Mouse (Mus musculus) lung, embryonic 14.5 days (tissue): ENCODE data around the gene Shank1. TPM values are rescaled to one million over a fixed set of nuclear protein-coding genes. Genes with fewer than 3 reads are reported as not detected.

ENCODE experiments used
- ATAC-seq: fragments of 200-750 bp; cut with Nextera tagmentation; 2 replicates; pipeline ENCODE4 v1.8.0; 2017; ENCODE audit warnings: mild to moderate bottlenecking, moderate TSS enrichment, moderate library complexity; ENCODE audit not compliant: insufficient read depth
- DNase-seq: peaks from one replicate; pipeline ENCODE4 v3.0.0-alpha.2; 2015
- H3K27ac ChIP-seq: fragments of 300-500 bp; sonication (generic); 2 replicates; pipeline ENCODE4 v1.5.1; 2014; ENCODE audit warnings: low read depth, mild to moderate bottlenecking, moderate library complexity
- H3K27me3 ChIP-seq: fragments of 300-500 bp; sonication (generic); 2 replicates; pipeline ENCODE4 v1.6.1; 2014; ENCODE audit warnings: low read length, control low read depth; ENCODE audit not compliant: insufficient read depth
- H3K36me3 ChIP-seq: fragments of 300-500 bp; sonication (generic); 2 replicates; pipeline ENCODE4 v1.6.1; 2014; ENCODE audit warnings: control low read depth; ENCODE audit not compliant: insufficient read depth
- H3K4me1 ChIP-seq: fragments of 300-500 bp; sonication (generic); 2 replicates; pipeline ENCODE4 v1.6.1; 2014; ENCODE audit warnings: antibody characterized with exemption, control low read depth; ENCODE audit not compliant: insufficient read depth
- H3K4me2 ChIP-seq: fragments of 300-500 bp; sonication (generic); 2 replicates; pipeline ENCODE4 v1.6.1; 2014; ENCODE audit warnings: mild to moderate bottlenecking
- H3K4me3 ChIP-seq: fragments of 300-500 bp; sonication (generic); 2 replicates; pipeline ENCODE4 v1.5.1; 2014; ENCODE audit warnings: low read depth, low read length
- H3K9ac ChIP-seq: fragments of 300-500 bp; sonication (generic); 2 replicates; pipeline ENCODE4 v1.6.1; 2014
- H3K9me3 ChIP-seq: fragments of 300-500 bp; sonication (generic); 2 replicates; pipeline ENCODE4 v1.6.1; 2016; ENCODE audit warnings: low read depth, low read length, control low read depth
- CTCF ChIP-seq: IDR thresholded peaks from 2 replicates; pipeline ENCODE4 v1.5.1; 2016; ENCODE audit warnings: antibody characterized with exemption, low read depth
- WGBS: fragments of 180-500 bp; shearing (Covaris S2); extraction: QIAGEN DNeasy Blood & Tissue Kit; methylation state at CpG from one replicate; pipeline ENCODE4 v1.1.7; 2014; 5-methylcytosine and 5-hydroxymethylcytosine counted together
- polyA plus RNA-seq: library from polyadenylated mRNA; unstranded; fragments of >200 nt; fragmentation: Nextera tagmentation; extraction: Ambion mirVana; gene quantifications from 2 replicates; pipeline ENCODE4 v1.2.1, GENCODE M21; 2014

The Shank1 gene
- polyA plus RNA-seq, 1 experiment from 2014 or later, result 1.6 TPM

DNA sequence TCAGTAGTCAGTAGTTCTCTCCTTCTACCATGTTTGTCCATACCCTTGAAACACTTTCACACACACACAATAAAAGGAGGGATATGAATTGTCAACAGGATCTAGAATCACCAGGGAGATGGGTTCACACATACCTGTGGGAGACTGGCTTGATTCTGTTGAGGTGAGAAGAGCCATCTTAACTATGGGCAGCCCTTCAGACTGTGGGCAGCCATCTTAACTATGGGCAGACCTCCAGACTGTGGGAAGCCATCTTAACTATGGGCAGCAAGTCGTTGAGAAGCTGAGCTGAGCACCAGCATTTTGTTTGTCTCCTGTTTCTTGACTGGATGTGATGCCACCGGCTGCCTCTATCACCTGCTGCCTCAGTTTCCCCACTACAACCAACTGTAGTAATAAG is 38.7 kb upstream of the Shank1 start:
- Histone ChIP-seq H3K4me2 (no peak overlapping the region), H3K9me3 (no peaks in the 10 kb centered on the region), H3K27me3 (0 out of 2 replicates have a peak, but pooled peaks cover 11% of the 10 kb centered on the region), H3K4me3 (no peak overlapping the region), H3K4me1 (no peaks in the 10 kb centered on the region), H3K36me3 (no peaks in the 10 kb centered on the region), H3K9ac (no peak overlapping the region), H3K27ac (no peak overlapping the region)
- DNase-seq (no peak), ATAC-seq (no peak)
- WGBS, result 74% methylated on average over 2 of the region's 2 CpGs
- TF ChIP-seq CTCF, result no peak

DNA sequence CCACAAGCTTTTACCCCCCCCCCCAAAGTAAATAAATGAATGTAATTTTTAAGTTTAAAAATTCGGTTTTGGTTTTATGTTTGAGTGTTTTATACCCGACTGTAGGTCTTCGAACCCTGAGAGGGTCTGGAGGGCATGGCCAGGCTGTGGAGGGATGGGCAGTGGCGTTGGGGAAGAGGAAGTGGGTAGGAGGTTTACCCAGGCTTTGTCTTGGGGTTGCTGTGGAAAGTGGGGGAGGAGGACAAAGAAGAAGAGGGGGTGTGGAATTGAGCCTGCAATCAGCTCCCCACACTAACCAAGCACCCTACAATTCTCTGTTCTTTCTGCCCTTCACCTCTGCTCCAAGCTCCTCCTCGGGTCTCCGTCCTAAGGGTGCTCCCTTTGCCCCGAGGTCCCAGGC is 37.5 kb upstream of the Shank1 start:
- Histone ChIP-seq H3K4me2 (no peak overlapping the region), H3K4me1 (no peaks in the 10 kb centered on the region), H3K27ac (no peak overlapping the region), H3K27me3 (0 out of 2 replicates have a peak, but pooled peaks cover 11% of the 10 kb centered on the region), H3K4me3 (no peak overlapping the region), H3K9me3 (no peaks in the 10 kb centered on the region), H3K36me3 (no peaks in the 10 kb centered on the region), H3K9ac (no peak overlapping the region)
- WGBS, result 89% methylated on average over 7 of the region's 7 CpGs
- DNase-seq (no peak), ATAC-seq (no peak)
- TF ChIP-seq CTCF, result no peak

DNA sequence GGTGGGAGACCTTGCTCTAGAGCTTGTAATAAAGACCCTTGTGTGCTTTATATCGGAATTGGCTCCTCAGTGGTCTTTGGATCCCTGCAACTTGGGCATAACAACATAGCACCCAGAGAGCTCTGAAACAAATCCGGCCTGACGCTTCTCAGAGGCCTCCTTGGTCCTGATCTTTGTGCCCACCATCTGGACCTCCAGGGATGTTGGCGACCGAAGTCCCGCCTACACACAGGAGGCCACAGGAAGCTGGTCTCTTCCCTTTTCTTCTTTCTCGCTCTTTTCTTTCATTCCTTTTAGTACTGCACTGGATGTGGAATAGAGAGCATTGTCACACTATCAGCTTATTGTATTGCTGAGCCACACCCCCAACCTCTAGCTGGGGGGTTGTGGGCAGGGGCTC is 36.6 kb upstream of the Shank1 start:
- Histone ChIP-seq H3K4me1 (no peaks in the 10 kb centered on the region), H3K27me3 (0 out of 2 replicates have a peak, but pooled peaks cover 11% of the 10 kb centered on the region), H3K36me3 (no peaks in the 10 kb centered on the region), H3K9me3 (no peaks in the 10 kb centered on the region), H3K4me3 (no peak overlapping the region), H3K27ac (no peak overlapping the region), H3K9ac (no peak overlapping the region), H3K4me2 (no peak overlapping the region)
- 66% methylated on average over 7 of the region's 7 CpGs for WGBS
- no peak for TF ChIP-seq CTCF
- no peak for ATAC-seq
- no peak for DNase-seq

DNA sequence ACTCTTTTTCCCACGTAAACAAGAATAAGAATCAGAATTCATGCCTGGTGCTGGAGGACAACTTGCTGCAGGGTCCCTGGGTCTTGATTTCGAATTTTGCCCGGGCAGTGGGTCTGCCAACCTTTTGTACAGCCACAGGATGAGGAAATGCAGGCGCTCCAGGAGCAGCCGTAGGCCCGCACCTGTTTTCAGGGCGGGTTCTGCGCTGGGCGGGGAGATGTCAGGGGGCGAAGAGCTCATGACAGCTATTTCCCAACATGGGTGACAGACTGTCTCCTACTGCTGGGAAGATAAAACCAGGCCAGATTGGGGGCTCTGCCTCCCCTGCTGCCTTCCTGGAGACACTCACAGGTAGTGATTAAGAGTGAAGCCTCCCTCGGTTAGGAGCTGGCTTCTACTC is 36.0 kb upstream of the Shank1 start:
- TF ChIP-seq CTCF, result no peak
- no peak overlapping the region for H3K9ac ChIP-seq
- no peak overlapping the region for H3K27ac ChIP-seq
- no peak overlapping the region for H3K4me2 ChIP-seq
- no peaks in the 10 kb centered on the region for H3K36me3 ChIP-seq
- DNase-seq (no peak), ATAC-seq (no peak)
- H3K9me3 ChIP-seq, result no peaks in the 10 kb centered on the region
- 26% methylated on average over 11 of the region's 11 CpGs for WGBS
- H3K4me3 ChIP-seq, result no peak overlapping the region
- H3K4me1 ChIP-seq, result no peaks in the 10 kb centered on the region
- 0 out of 2 replicates have a peak, but pooled peaks cover 11% of the 10 kb centered on the region for H3K27me3 ChIP-seq

DNA sequence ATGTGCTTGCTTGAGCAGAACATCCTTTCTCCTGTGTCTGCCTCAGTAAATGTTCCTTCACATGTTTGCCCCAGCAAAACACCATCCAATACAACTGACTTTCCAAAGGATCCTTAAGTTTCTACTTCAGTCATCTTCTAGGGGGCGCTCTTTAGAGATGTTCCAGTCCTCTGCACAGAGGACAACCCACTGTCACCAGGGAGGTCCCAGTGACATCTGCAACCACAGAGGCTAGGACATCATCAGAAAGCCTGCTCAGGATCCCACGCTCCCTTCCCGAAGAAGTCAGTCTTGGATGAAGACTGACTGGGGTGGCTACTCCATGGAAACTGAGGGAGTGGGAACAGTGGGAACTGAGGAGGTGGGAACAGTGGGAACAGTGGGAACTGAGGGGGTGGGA is 34.5 kb upstream of the Shank1 start:
- Histone ChIP-seq H3K36me3 (no peaks in the 10 kb centered on the region), H3K27me3 (0 out of 2 replicates have a peak, but pooled peaks cover 11% of the 10 kb centered on the region), H3K27ac (no peak overlapping the region), H3K4me3 (no peak overlapping the region), H3K9ac (no peak overlapping the region), H3K4me1 (no peaks in the 10 kb centered on the region), H3K9me3 (no peaks in the 10 kb centered on the region), H3K4me2 (no peak overlapping the region)
- TF ChIP-seq CTCF, result 0 out of 2 replicates have a peak, but pooled peaks have one; percentile 7
- 69% methylated on average over 3 of the region's 3 CpGs for WGBS
- ATAC-seq, result no peak
- no peak for DNase-seq

DNA sequence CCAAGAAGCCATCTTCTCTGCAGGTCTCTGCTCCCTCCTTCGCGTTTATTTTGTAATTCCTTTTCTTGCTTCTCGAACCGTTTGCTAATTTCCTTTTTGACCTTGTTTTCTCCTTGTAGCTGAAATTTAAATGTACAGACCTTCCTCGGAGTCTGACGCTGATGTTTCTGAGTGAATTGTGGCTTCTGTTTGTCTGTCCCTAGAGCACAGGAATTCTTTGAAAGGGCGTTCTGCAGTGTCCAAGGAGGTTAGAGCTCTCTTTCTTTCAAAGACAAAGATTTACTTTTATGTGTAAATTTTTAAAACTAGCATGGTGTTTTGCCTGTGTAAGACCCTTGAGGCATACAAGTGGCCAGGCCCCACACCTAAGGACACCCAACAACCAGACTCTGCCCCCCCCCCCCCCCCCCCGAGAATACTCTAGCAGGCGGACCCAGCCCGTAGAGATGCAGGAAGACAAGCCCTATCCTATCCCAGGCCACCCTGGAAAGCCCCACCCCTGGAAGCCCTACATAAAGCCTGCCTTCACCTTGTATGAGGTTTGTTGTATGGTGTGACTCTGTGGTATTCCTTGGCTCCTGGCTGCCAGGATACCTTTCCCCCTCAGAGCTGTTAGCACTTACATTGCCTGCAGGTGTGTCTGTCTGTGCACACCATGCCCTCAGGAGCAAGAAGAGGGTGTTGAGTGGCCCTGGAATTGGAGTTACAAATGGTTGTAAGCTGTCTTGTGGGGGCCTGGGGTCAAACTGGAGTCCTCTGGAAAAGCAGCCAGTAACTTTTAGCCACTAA is 33.4 kb upstream of the Shank1 start:
- DNase-seq, result no peak
- Histone ChIP-seq H3K9ac (no peak overlapping the region), H3K4me2 (no peak overlapping the region), H3K4me1 (no peaks in the 10 kb centered on the region), H3K27ac (no peak overlapping the region), H3K36me3 (no peaks in the 10 kb centered on the region), H3K27me3 (0 out of 2 replicates have a peak, but pooled peaks cover 11% of the 10 kb centered on the region), H3K9me3 (no peaks in the 10 kb centered on the region), H3K4me3 (no peak overlapping the region)
- TF ChIP-seq CTCF, result no peak
- no peak for ATAC-seq
- 59% methylated on average over 10 of the region's 10 CpGs for WGBS

DNA sequence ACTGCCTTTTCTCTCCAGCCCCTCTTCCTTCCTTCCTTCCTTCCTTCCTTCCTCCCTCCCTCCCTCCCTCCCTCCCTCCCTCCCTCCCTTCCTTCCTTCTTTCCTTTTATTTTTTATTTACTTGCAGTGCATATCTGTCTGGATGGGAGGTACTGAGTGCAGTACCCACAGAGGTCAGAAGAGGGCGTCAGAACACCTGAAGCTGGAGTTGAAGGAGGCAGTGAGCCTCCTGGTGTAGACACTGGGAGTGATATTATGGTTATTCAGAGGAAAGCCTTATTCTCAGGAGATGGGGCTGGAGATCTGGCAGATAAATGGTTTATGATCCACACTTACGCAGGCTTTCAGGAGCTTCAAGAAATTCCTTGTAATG is 32.8 kb upstream of the Shank1 start:
- Histone ChIP-seq H3K27ac (no peak overlapping the region), H3K9ac (no peak overlapping the region), H3K36me3 (no peaks in the 10 kb centered on the region), H3K4me2 (no peak overlapping the region), H3K27me3 (0 out of 2 replicates have a peak, but pooled peaks cover 11% of the 10 kb centered on the region), H3K4me3 (no peak overlapping the region), H3K4me1 (no peaks in the 10 kb centered on the region), H3K9me3 (no peaks in the 10 kb centered on the region)
- ATAC-seq, result no peak
- 43% methylated on average over 2 of the region's 2 CpGs for WGBS
- peak; percentile 46 for DNase-seq
- TF ChIP-seq CTCF, result peak; percentile 53
